Mouse (Mus musculus) activated CD4-positive, CD25-positive, alpha-beta regulatory T cell, adult 4 months (primary cell): ENCODE measurements around the gene Frem2. TPM values are rescaled to one million over a fixed set of nuclear protein-coding genes. Genes with fewer than 3 reads are reported as not detected.

Experiments
- ATAC-seq: one replicate; pipeline ENCODE4 v1.8.0; 2017
- polyA plus RNA-seq, 2 experiments: library from polyadenylated mRNA; unstranded; fragments of 100-300 nt; shearing (Covaris generic); gene quantifications; one replicate each; pipeline ENCODE4 v1.2.1; 2017

Gene Frem2
- polyA plus RNA-seq, 2 experiments from 2014 or later, result not detected

- no peak for ATAC-seq
Observed at GRCm38 (mm10) chr3:53555031-53555952, 101.9 kb downstream of the Frem2 start.

- ATAC-seq, result no peak
Observed at GRCm38 (mm10) chr3:53552691-53553090, 104.5 kb downstream of the Frem2 start.

GRCm38 (mm10) chr3:53532091-53532490, 125.1 kb downstream of the Frem2 start:
- no peak for ATAC-seq

GRCm38 (mm10) chr3:53530305-53530704, 126.8 kb downstream of the Frem2 start:
- ATAC-seq, result no peak

- no peak for ATAC-seq
Observed at GRCm38 (mm10) chr3:53525737-53526136, 131.4 kb downstream of the Frem2 start.

GRCm38 (mm10) chr3:53522794-53523193, 134.4 kb downstream of the Frem2 start:
- ATAC-seq, result no peak

GRCm38 (mm10) chr3:53514221-53515065, 142.7 kb downstream of the Frem2 start:
- no peak for ATAC-seq

GRCm38 (mm10) chr3:53513096-53513495, 144.1 kb downstream of the Frem2 start:
- ATAC-seq, result no peak

- ATAC-seq, result no peak
Observed at GRCm38 (mm10) chr3:53502428-53502827, 154.7 kb downstream of the Frem2 start.

GRCm38 (mm10) chr3:53498351-53498905, 158.7 kb downstream of the Frem2 start:
- ATAC-seq, result no peak

GRCm38 (mm10) chr3:53488353-53488752, 168.8 kb downstream of the Frem2 start, which contains the start of gene Stoml3:
Gene Stoml3, plus strand, starts transcription at chr3:53488653.
- no peak for ATAC-seq

- no peak for ATAC-seq
Observed at GRCm38 (mm10) chr3:53486996-53487576, 170.1 kb downstream of the Frem2 start.

- ATAC-seq, result no peak
Observed at GRCm38 (mm10) chr3:53486561-53486960, 170.6 kb downstream of the Frem2 start.

- no peak for ATAC-seq
Observed at GRCm38 (mm10) chr3:53483414-53484059, 173.6 kb downstream of the Frem2 start.

GRCm38 (mm10) chr3:53478419-53479046, 178.6 kb downstream of the Frem2 start:
- no peak for ATAC-seq

GRCm38 (mm10) chr3:53477468-53477867, 179.7 kb downstream of the Frem2 start:
- no peak for ATAC-seq

GRCm38 (mm10) chr3:53475889-53476288, 181.3 kb downstream of the Frem2 start:
- ATAC-seq, result no peak

- no peak for ATAC-seq
Observed at GRCm38 (mm10) chr3:53474179-53474578, 183.0 kb downstream of the Frem2 start.

- ATAC-seq, result no peak
Observed at GRCm38 (mm10) chr3:53472061-53472460, 185.1 kb downstream of the Frem2 start.

GRCm38 (mm10) chr3:53469650-53470049, 187.5 kb downstream of the Frem2 start:
- ATAC-seq, result no peak

- no peak for ATAC-seq
Observed at GRCm38 (mm10) chr3:53467356-53467755, 189.8 kb downstream of the Frem2 start.

- ATAC-seq, result no peak
Observed at GRCm38 (mm10) chr3:53466481-53466880, 190.7 kb downstream of the Frem2 start.
